Mouse (Mus musculus) limb, embryonic 11.5 days (tissue): ENCODE measurements around the gene 9530077C05Rik. TPM values are rescaled to one million over a fixed set of nuclear protein-coding genes. Genes with fewer than 3 reads are reported as not detected.

Experiments used
- ATAC-seq: fragments of 200-750 bp; cut with Nextera tagmentation; 2 replicates; pipeline ENCODE4 v1.8.0; 2017; ENCODE audit warnings: low read depth; ENCODE audit not compliant: insufficient number of reproducible peaks, low FRiP score, low TSS enrichment
- DNase-seq: peaks from one replicate; pipeline ENCODE4 v3.0.0-alpha.2; 2015; ENCODE audit warnings: low spot score
- H3K27ac ChIP-seq: fragments of 300-500 bp; sonication (generic); replicated peaks from 2 replicates; pipeline ENCODE4 v1.5.1; 2014; ENCODE audit warnings: low read depth, mild to moderate bottlenecking, low read length
- H3K27me3 ChIP-seq: fragments of 300-500 bp; sonication (generic); 2 replicates; pipeline ENCODE4 v1.6.1; 2014; ENCODE audit warnings: mild to moderate bottlenecking, low read length, mixed read lengths; ENCODE audit not compliant: control insufficient read depth, insufficient read depth
- H3K36me3 ChIP-seq: fragments of 300-500 bp; sonication (generic); 2 replicates; pipeline ENCODE4 v1.6.1; 2014; ENCODE audit warnings: mild to moderate bottlenecking, low read length, moderate library complexity, mixed read lengths; ENCODE audit not compliant: control insufficient read depth, insufficient read depth
- H3K4me1 ChIP-seq: fragments of 300-500 bp; sonication (generic); 2 replicates; pipeline ENCODE4 v1.6.1; 2014; ENCODE audit warnings: low read length, mixed read lengths; ENCODE audit not compliant: control insufficient read depth, insufficient read depth
- H3K4me2 ChIP-seq: fragments of 300-500 bp; sonication (generic); 2 replicates; pipeline ENCODE4 v1.6.1; 2014; ENCODE audit warnings: low read depth, mild to moderate bottlenecking, moderate library complexity; ENCODE audit not compliant: severe bottlenecking
- H3K4me3 ChIP-seq: fragments of 300-500 bp; sonication (generic); 2 replicates; pipeline ENCODE4 v1.5.1; 2014; ENCODE audit warnings: low read depth, low read length
- H3K9ac ChIP-seq: fragments of 300-500 bp; sonication (generic); 2 replicates; pipeline ENCODE4 v1.6.1; 2014; ENCODE audit warnings: mild to moderate bottlenecking, low read length
- H3K9me3 ChIP-seq: fragments of 300-500 bp; sonication (generic); 2 replicates; pipeline ENCODE4 v1.6.1; 2016; ENCODE audit warnings: low read length; ENCODE audit not compliant: control insufficient read depth
- WGBS: fragments of 180-500 bp; shearing (Covaris S2); extraction: QIAGEN DNeasy Blood & Tissue Kit; methylation state at CpG from one replicate; pipeline ENCODE4 v1.1.7; 2014; 5-methylcytosine and 5-hydroxymethylcytosine counted together
- polyA plus RNA-seq: library from polyadenylated mRNA; unstranded; fragments of >200 nt; fragmentation: Nextera tagmentation; extraction: Ambion mirVana; gene quantifications from 2 replicates; pipeline ENCODE4 v1.2.1, GENCODE M21; 2014

The 9530077C05Rik gene
- polyA plus RNA-seq, 1 experiment from 2014 or later = 8.8 TPM

DNA sequence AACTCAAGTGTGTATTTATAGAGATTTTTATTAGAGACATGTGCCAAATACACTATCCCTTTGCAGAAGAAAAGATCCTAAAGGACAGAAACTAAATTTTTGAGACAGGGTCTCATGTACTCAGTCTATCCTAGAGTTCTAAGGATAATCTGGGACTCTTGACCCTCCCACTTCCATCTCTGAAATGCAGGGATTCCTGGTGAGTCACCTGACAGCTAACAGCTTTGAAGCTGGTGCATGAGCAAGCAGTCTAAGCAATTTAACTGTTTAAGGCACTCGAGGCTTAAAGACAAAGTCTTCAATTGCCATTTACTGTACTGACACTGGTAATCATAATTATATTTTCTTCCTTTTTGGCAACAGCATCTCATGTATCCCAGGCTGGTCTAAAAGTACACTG, 11.2 kb downstream of the 9530077C05Rik start:
- no peaks in the 10 kb centered on the region for H3K9me3 ChIP-seq
- H3K4me1 ChIP-seq = no peaks in the 10 kb centered on the region
- ATAC-seq (no peak), DNase-seq (no peak)
- no peaks in the 10 kb centered on the region for H3K27me3 ChIP-seq
- H3K4me3 ChIP-seq = no peak overlapping the region
- no peak overlapping the region for H3K4me2 ChIP-seq
- no peak overlapping the region for H3K27ac ChIP-seq
- H3K36me3 ChIP-seq = no peaks in the 10 kb centered on the region
- H3K9ac ChIP-seq = no peak overlapping the region
- 55% methylated on average over 1 of the region's 1 CpGs for WGBS

DNA sequence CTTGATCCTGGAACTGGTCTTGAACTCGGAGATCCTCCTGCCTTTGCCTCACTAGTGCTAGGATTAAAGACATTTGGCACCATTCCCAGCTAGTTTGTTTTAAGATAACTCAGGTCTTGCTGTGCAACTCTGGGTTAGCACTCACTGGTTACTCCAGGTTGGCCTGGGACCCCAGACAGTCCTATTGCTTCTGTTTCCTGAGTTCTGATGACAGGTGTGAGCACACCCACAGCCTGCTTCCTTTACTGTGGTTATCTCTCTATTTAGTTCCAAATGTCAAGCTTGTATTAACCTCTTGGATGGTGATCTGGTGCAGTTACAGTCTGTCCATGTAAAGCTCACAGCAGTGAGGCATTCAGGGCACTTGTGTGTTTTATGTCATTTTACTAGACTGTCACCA, 12.2 kb downstream of the 9530077C05Rik start:
- WGBS = 81% methylated on average over 1 of the region's 1 CpGs
- DNase-seq = no peak
- Histone ChIP-seq H3K27ac (no peak overlapping the region), H3K4me2 (no peak overlapping the region), H3K4me3 (no peak overlapping the region), H3K9me3 (no peaks in the 10 kb centered on the region), H3K27me3 (no peaks in the 10 kb centered on the region), H3K4me1 (no peaks in the 10 kb centered on the region), H3K36me3 (no peaks in the 10 kb centered on the region), H3K9ac (no peak overlapping the region)
- ATAC-seq = no peak

DNA sequence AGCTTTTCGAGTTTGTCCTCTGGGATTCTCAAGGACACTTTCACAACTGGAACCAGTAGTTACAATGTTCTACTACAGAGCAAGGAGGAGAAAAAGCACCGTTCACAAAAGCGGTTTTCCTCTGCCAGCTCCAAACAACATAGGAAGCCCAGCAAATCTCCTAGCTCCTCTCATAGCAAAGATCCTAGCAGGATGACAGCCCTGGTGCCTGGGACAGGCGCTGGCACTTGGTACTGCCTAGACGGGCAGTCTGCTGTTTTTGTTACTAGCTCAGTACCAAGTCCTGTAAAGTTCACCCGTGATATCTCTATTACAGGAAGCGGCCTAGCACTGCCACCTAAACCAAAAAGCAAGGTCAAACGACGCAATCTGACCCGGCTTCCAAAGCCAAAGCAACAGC, 12.9 kb downstream of the 9530077C05Rik start:
- Histone ChIP-seq H3K36me3 (no peaks in the 10 kb centered on the region), H3K4me1 (no peaks in the 10 kb centered on the region), H3K27me3 (no peaks in the 10 kb centered on the region), H3K4me3 (no peak overlapping the region), H3K9me3 (no peaks in the 10 kb centered on the region), H3K4me2 (no peak overlapping the region), H3K27ac (no peak overlapping the region), H3K9ac (no peak overlapping the region)
- no peak for DNase-seq
- 70% methylated on average over 10 of the region's 10 CpGs for WGBS
- no peak for ATAC-seq

GRCm38 (mm10) chr9:22424719-22425118, 13.4 kb downstream of the 9530077C05Rik start:
- Histone ChIP-seq H3K9me3 (no peaks in the 10 kb centered on the region), H3K27ac (no peak overlapping the region), H3K9ac (no peak overlapping the region), H3K36me3 (no peaks in the 10 kb centered on the region), H3K4me3 (no peak overlapping the region), H3K27me3 (no peaks in the 10 kb centered on the region), H3K4me2 (no peak overlapping the region), H3K4me1 (peaks cover under 1% of the 10 kb centered on the region; the same call in 1 of the 2 replicates)
- DNase-seq (no peak), ATAC-seq (no peak)
- 91% methylated on average over 4 of the region's 4 CpGs for WGBS

- no peak overlapping the region for H3K9ac ChIP-seq
- H3K9me3 ChIP-seq = no peaks in the 10 kb centered on the region
- ATAC-seq = peak; percentile 54; the same call in 1 of the 2 replicates
- peak; percentile 24 for DNase-seq
- H3K27me3 ChIP-seq = no peaks in the 10 kb centered on the region
- WGBS = 25% methylated on average over 2 of the region's 4 CpGs
- H3K36me3 ChIP-seq = no peaks in the 10 kb centered on the region
- H3K4me2 ChIP-seq = no peak overlapping the region
- no peak overlapping the region; the same call in 1 of the 2 replicates for H3K27ac ChIP-seq
- peaks cover 3% of the 10 kb centered on the region; the same call in 1 of the 2 replicates for H3K4me1 ChIP-seq
- no peak overlapping the region for H3K4me3 ChIP-seq
Measured at GRCm38 (mm10) chr9:22428028-22428665, 16.8 kb downstream of the 9530077C05Rik start.

DNA sequence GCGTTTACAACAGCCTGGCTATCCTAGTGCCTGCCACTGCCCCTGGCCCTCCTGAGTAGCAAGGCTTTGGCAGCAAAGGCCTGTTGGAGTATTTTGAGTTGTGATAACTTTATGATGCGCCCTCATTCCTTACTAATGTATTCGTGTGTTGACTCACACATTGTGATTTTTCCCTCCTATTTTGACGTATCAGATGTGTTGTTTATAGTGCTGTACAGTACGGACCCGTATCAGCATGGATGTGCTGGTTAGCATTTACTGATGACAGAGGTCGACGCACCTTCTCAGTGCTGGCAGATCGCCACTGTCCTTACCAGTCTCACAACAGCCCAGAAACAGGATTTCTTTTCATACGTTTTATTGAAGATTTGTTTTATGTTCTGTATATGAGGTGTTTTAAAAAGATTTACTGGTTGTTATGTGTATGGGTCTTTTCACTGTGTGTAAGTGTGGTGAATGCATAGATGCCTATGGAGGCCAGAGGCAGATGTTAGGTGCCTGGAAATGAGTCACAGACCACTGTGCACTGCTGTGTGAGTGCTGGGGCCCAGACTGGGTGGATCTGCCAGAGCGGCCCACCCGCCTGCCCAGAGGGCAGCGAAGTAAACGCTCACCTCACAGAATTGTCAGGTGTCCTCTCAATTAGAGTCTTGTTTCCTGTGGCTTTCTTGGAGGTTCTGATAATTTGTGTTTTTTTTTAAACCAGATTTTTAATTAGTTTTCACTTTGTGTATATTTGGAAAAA, 17.5 kb downstream of the 9530077C05Rik start:
- H3K4me2 ChIP-seq = no peak overlapping the region
- WGBS = 68% methylated on average over 14 of the region's 14 CpGs
- no peaks in the 10 kb centered on the region for H3K27me3 ChIP-seq
- H3K27ac ChIP-seq = no peak overlapping the region; the same call in 1 of the 2 replicates
- H3K9ac ChIP-seq = no peak overlapping the region
- no peaks in the 10 kb centered on the region for H3K9me3 ChIP-seq
- DNase-seq = no peak
- H3K4me1 ChIP-seq = peaks cover 3% of the 10 kb centered on the region; the same call in 1 of the 2 replicates
- ATAC-seq = peak; percentile 51; the same call in 1 of the 2 replicates
- no peak overlapping the region for H3K4me3 ChIP-seq
- no peaks in the 10 kb centered on the region for H3K36me3 ChIP-seq

DNA sequence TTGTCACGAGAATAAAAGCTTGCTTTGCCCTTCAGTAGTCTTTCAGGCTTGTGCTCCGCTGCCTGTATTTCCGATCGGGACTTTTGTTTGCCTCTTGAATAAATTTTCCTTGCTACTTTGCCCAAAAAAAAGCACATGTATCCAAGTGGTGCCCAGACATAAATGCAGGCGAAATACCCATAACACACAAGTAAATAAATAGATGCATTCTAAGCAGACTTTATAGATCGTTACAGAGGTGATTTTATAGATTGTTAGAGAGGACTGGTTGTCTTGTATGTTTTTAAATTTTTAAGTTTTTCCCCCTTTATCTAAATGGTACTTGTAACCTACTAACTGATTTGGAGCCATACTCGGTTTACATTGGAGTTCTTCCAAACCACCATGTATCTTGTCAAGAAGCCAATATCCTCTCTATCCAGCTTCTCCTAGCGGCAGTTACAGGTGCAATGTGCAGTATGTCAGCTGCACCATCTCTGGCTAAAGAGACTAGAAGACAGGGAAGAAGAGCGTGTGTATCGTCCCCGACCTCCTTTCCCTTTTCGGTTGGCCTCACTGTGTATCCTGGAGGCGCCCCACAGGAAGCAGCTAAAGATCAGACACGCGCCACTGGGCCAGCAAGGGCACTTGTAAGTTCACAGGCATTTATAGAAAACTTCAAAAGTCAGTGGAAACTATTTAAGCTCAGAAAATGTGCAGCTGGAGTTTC, 18.4 kb downstream of the 9530077C05Rik start:
- Histone ChIP-seq H3K9me3 (no peaks in the 10 kb centered on the region), H3K9ac (no peak overlapping the region), H3K4me3 (no peak overlapping the region), H3K36me3 (no peaks in the 10 kb centered on the region), H3K4me1 (peaks cover 3% of the 10 kb centered on the region; the same call in 1 of the 2 replicates), H3K27ac (no peak overlapping the region), H3K4me2 (no peak overlapping the region), H3K27me3 (no peaks in the 10 kb centered on the region)
- DNase-seq = peak; percentile 29
- WGBS = 56% methylated on average over 15 of the region's 15 CpGs
- ATAC-seq = no peak

DNA sequence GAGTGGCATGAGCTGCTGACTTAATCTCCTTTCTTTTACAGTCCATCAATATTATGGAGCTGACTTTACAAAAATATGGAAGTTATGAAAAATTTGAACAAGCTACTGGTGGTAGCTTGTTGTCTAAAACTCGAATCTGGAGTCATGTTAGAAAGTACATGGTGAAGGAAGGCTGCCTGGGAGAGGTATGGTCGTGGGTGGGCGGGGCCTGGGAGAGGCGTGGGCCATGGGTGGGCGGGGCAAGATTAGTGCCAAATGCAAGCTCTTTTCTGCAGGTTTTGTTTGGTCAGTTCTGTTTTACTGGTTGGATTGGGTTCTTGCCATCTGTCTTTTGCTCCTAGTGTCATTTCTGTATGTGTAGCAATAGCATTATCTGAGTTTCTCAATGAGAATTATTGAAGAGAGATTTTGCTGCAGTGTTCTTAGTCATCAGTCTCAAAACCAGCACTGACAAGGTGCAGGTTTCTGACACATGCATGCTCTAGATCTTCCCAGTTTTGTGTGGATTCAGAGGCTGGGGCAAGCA, 19.1 kb downstream of the 9530077C05Rik start:
- H3K4me3 ChIP-seq = no peak overlapping the region
- H3K36me3 ChIP-seq = no peaks in the 10 kb centered on the region
- peak; percentile 32 for DNase-seq
- ATAC-seq = no peak
- H3K27ac ChIP-seq = no peak overlapping the region
- no peaks in the 10 kb centered on the region for H3K9me3 ChIP-seq
- H3K4me1 ChIP-seq = peaks cover 3% of the 10 kb centered on the region; the same call in 1 of the 2 replicates
- 26% methylated on average over 5 of the region's 5 CpGs for WGBS
- no peak overlapping the region for H3K9ac ChIP-seq
- H3K4me2 ChIP-seq = no peak overlapping the region
- no peaks in the 10 kb centered on the region for H3K27me3 ChIP-seq
